Mouse (Mus musculus) heart, adult 2 months (tissue): ENCODE results near the gene Tenm4.

Source experiments
- CTCF ChIP-seq: fragments of 200-600 bp; IDR thresholded peaks from 2 replicates; pipeline ENCODE4 v1.8.1; 2022; ENCODE audit warnings: antibody characterized with exemption, mild to moderate bottlenecking, moderate library complexity
- EP300 ChIP-seq: fragments of 200-500 bp; IDR thresholded peaks from 2 replicates; pipeline ENCODE4 v1.6.1; 2011; ENCODE audit warnings: low read depth, low read length, control low read depth; ENCODE audit not compliant: insufficient read depth
- POLR2A ChIP-seq: fragments of 200-500 bp; IDR thresholded peaks from 2 replicates; pipeline ENCODE4 v1.6.1; 2011; ENCODE audit warnings: mild to moderate bottlenecking, low read depth, low read length, control low read depth; ENCODE audit not compliant: insufficient read depth

DNA sequence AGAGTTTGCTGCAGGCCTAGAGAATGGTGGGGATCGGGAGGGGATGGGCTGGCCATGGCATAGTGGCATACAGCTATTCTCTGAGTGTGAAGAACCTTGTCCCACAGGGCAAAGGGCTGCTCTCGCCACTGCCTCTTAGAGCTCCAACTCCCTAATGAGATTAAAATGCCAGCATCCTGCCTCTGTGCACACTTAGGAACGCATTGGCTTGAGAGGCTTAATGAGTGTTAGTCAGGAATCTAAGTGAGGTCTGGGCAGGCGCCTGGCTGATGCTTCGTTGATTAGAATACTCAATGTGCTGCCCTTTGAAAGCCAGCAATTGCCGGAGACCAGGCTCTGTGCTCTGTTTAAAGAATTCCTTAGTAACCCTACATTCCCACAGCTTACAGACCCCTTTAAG is 334.5 kb downstream of the Tenm4 start:
- TF ChIP-seq CTCF (no peak), EP300 (no peak), POLR2A (no peak)
